Comparison of ENCODE assay signal across 8 mouse cellular contexts in the genomic region with DNA sequence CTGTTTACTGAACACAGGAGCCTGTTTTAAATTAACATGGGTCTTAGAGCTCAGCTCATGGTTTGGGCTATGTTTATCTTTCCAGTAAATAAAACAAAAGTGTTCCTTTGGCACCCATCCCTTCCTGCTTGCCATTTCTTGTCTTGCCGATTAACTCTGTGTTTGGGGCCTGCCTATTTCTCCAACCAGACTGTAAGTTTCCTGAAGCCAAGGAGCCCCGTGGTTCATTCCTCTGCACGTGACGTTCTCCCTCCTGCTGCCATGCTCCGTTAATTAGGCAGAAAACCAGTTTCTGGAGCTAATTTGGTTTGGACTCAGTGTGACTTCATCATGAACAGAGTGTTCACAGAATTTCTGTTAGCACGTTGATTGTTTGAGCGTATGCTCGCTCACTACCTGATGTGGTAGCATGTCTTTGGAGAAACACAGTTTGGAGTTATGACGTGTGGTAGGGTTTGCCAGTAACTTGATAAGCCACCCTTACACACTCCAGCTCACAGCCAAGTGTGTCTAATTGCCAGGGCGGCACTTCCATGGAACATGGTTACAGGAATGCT.
DNase-seq lines count a peak whose midpoint lies in the region; ATAC-seq and TF ChIP-seq lines count a peak whose summit lies in the region.
"Had no signal": no experiment of that assay in that cellular context is flagged by ENCODE, and none has a peak within 500 bp of the region (broad histone marks: within the 10 kb centered on the region; RNA-seq: fewer than 3 reads in every experiment).

No protein-coding gene starts in this region.

- no peak overlapping the region for H3K4me3 ChIP-seq in intestine, embryonic 14.5 days (ENCODE audit: low read depth, low read length)
- H3K4me3 ChIP-seq in intestine, postnatal 0 days (ENCODE audit: low read depth, low read length) = no peak overlapping the region
- no peak overlapping the region for H3K4me3 ChIP-seq in intestine, embryonic 15.5 days (replicated peaks)

- no peaks in the 10 kb centered on the region for H3K9me3 ChIP-seq in intestine, embryonic 14.5 days (ENCODE audit: control insufficient read depth, low read length)
- H3K9me3 ChIP-seq in intestine, postnatal 0 days (ENCODE audit: control insufficient read depth) = no peaks in the 10 kb centered on the region
- H3K9me3 ChIP-seq in intestine, embryonic 15.5 days = no peaks in the 10 kb centered on the region

- no peak for DNase-seq in intestine, embryonic 14.5 days (ENCODE audit: low spot score)
- DNase-seq in right cerebral cortex, adult 18-20 months = peak; percentile 5
- DNase-seq in right cerebral cortex, postnatal 4 days = no peak
- no peak for DNase-seq in left cerebral cortex, adult 11 months (ENCODE audit: low spot score)
- DNase-seq in yolk sac, embryonic 10.5 days (ENCODE audit: low spot score) = no peak
- DNase-seq: cerebellum, adult 8-10 months had no signal

- no peak for ATAC-seq in intestine, embryonic 14.5 days (replicated peaks; ENCODE audit: low FRiP score, low TSS enrichment, low read depth)
- no peak for ATAC-seq in intestine, postnatal 0 days
- ATAC-seq in intestine, embryonic 15.5 days = no peak

- TF ChIP-seq CTCF in intestine, postnatal 0 days (IDR thresholded peaks at IDR 0.05; ENCODE audit: low read depth) = no peak

- no peak overlapping the region for H3K4me2 ChIP-seq in intestine, embryonic 14.5 days (ENCODE audit: low read length)
- no peak overlapping the region for H3K4me2 ChIP-seq in intestine, postnatal 0 days (replicated peaks; ENCODE audit: low read depth)
- no peak overlapping the region for H3K4me2 ChIP-seq in intestine, embryonic 15.5 days (replicated peaks)

- H3K36me3 ChIP-seq in intestine, embryonic 14.5 days (ENCODE audit: control insufficient read depth, insufficient read depth, low read length) = peaks cover 5% of the 10 kb centered on the region
- H3K36me3 ChIP-seq in intestine, postnatal 0 days (ENCODE audit: control insufficient read depth, insufficient read depth) = peaks cover 24% of the 10 kb centered on the region
- no peaks in the 10 kb centered on the region for H3K36me3 ChIP-seq in intestine, embryonic 15.5 days

- H3K9ac ChIP-seq in intestine, embryonic 14.5 days (ENCODE audit: low read length) = no peak overlapping the region
- no peak overlapping the region for H3K9ac ChIP-seq in intestine, postnatal 0 days (ENCODE audit: low read depth, low read length)
- no peak overlapping the region for H3K9ac ChIP-seq in intestine, embryonic 15.5 days

- no peaks in the 10 kb centered on the region for H3K27me3 ChIP-seq in intestine, embryonic 14.5 days (replicated peaks; ENCODE audit: control insufficient read depth, insufficient read depth, low read length)
- no peaks in the 10 kb centered on the region for H3K27me3 ChIP-seq in intestine, postnatal 0 days (replicated peaks; ENCODE audit: control insufficient read depth, insufficient read depth, low read length)
- H3K27me3 ChIP-seq in intestine, embryonic 15.5 days (replicated peaks) = no peaks in the 10 kb centered on the region

- WGBS in intestine, embryonic 14.5 days = 70% methylated on average over 10 of the region's 10 CpGs
- WGBS in intestine, postnatal 0 days = 69% methylated on average over 10 of the region's 10 CpGs
- 64% methylated on average over 10 of the region's 10 CpGs for WGBS in intestine, embryonic 15.5 days

- peaks cover 20% of the 10 kb centered on the region; the same call in 1 of the 2 replicates for H3K4me1 ChIP-seq in intestine, embryonic 14.5 days (replicated peaks; ENCODE audit: control insufficient read depth, insufficient read depth, low read length)
- peaks cover 12% of the 10 kb centered on the region for H3K4me1 ChIP-seq in intestine, postnatal 0 days (replicated peaks; ENCODE audit: control insufficient read depth, insufficient read depth, low read length)
- peaks cover 29% of the 10 kb centered on the region for H3K4me1 ChIP-seq in intestine, embryonic 15.5 days (replicated peaks)

- peak overlapping the region; percentile 2; the same call in 1 of the 2 replicates for H3K27ac ChIP-seq in intestine, embryonic 14.5 days (ENCODE audit: low read depth)
- no peak overlapping the region; the same call in 1 of the 2 replicates for H3K27ac ChIP-seq in intestine, postnatal 0 days (ENCODE audit: low read depth, low read length)
- H3K27ac ChIP-seq in intestine, embryonic 15.5 days = peak overlapping the region; percentile 36; the same call in 1 of the 2 replicates
